Mouse (Mus musculus): ENCODE measurements around the gene Zfp1.

DNA sequence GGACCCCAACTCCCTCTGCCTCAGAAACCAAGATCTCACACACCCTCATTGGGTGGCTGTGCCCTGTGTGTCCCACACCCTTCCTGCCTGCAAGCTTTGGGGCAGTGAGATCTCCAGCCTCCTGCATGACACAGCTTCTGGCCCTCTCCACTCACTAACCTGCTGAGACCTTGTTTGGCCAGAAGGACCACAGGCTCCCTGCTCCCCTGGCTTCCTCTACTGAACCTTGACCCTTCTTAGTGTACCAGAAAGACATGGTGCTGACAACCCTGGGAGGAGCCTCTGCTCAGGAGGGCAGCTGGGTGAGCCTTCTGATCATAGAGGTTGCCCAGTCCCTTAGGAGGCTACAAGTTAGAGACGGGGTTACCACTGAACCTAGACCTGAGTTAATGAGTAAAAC is 66.0 kb downstream of the Zfp1 start:
- no peak for TF ChIP-seq POLR2A (IDR thresholded peaks at IDR 0.05; ENCODE audit: borderline replicate concordance, low read depth, low read length)
- TF ChIP-seq CTCF (IDR thresholded peaks at IDR 0.05; ENCODE audit: low read depth, low read length): no peak

All from bone marrow macrophage, adult 2 months (primary cell).